Mouse (Mus musculus): ENCODE data around the gene Trpc5. TPM values are rescaled to one million over a fixed set of nuclear protein-coding genes. Genes with fewer than 3 reads are reported as not detected.

The Trpc5 gene
- polyA plus RNA-seq, 1 experiment from 2014 or later: 0.15 TPM

DNA sequence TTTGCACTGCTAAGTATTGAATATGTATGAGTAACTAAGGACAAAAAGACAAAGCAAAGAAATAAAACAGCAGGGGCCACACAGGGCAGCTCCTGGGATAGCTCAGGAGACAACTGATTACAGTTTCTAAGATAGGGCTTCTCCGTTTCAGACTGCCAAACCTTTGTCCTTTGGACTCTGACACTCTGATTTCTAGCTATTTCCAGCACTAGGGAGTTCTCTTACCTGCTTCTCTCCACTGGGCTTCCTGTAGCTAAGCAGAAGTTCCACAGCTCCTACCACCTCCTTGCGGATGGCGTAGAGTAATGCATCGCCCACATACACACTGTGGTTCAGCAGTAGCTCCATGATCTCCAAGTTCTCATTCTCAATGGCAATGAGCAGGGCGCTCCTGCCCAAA lies 164.7 kb downstream of the Trpc5 start:
- H3K4me3 ChIP-seq: no peak overlapping the region
- 73% methylated on average over 5 of the region's 5 CpGs for WGBS

DNA sequence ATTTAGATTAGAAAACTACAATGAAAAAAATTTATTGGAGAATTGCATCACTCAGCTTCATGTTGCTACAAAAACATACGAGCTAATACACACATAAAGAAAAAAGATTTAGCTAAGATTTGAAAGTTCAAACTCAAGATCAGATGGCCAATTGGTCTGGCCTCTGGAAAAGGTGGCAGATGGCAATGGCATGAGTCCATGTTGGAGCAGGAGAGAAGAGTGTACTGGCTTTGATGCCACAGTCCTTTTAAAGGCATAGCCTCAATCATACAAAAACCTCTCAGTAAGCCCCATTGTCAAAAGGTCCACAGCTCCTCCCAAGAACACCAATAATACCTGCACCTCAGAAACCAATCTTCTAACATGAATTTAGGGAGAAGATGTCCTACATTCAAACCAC lies 196.6 kb downstream of the Trpc5 start:
- Histone ChIP-seq H3K27me3 (replicated peaks) (no peaks in the 10 kb centered on the region), H3K4me3 (no peak overlapping the region), H3K36me3 (no peaks in the 10 kb centered on the region), H3K9ac (no peak overlapping the region), H3K27ac (replicated peaks) (no peak overlapping the region), H3K9me3 (no peaks in the 10 kb centered on the region), H3K4me1 (no peaks in the 10 kb centered on the region), H3K4me2 (no peak overlapping the region)
- whole genome bisulfite sequencing: 62% methylated on average over 1 of the region's 1 CpGs
- ATAC-seq (ENCODE audit: extremely low read depth, insufficient number of reproducible peaks, low FRiP score, low TSS enrichment): no peak

More for the DNA sequence above, 164.7 kb downstream of the Trpc5 start:
- H3K4me2 ChIP-seq: no peak overlapping the region
- H3K27ac ChIP-seq (replicated peaks): no peak overlapping the region
- H3K9me3 ChIP-seq: no peaks in the 10 kb centered on the region
- ATAC-seq (ENCODE audit: extremely low read depth, insufficient number of reproducible peaks, low FRiP score, low TSS enrichment): no peak
- H3K9ac ChIP-seq: no peak overlapping the region
- no peaks in the 10 kb centered on the region for H3K36me3 ChIP-seq
- no peaks in the 10 kb centered on the region for H3K4me1 ChIP-seq
- no peaks in the 10 kb centered on the region for H3K27me3 ChIP-seq (replicated peaks)

DNA sequence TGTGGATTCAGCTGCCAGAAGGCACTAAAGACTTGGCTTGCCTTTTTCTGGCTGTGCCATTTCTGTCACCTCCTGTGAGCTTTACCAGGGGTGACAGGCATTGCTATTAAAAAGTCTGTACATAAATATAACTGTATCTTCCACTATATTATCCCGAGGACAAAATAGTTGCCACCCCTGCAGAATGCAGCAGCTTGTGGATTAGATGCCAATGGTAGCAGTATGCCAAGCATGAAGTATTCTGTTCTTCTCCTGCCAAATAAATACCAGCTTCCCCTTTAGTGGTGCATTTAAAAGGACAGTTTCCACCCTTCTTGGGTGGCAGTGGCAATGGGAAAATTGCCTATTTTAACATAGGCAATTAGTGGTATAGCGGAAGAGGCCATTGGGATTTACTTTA lies 223.6 kb downstream of the Trpc5 start:
- Histone ChIP-seq H3K27me3 (replicated peaks) (no peaks in the 10 kb centered on the region), H3K36me3 (no peaks in the 10 kb centered on the region), H3K9ac (no peak overlapping the region), H3K4me1 (no peaks in the 10 kb centered on the region), H3K4me2 (no peak overlapping the region), H3K27ac (replicated peaks) (no peak overlapping the region), H3K9me3 (no peaks in the 10 kb centered on the region), H3K4me3 (no peak overlapping the region)
- 67% methylated on average over 2 of the region's 2 CpGs for WGBS
- ATAC-seq (ENCODE audit: extremely low read depth, insufficient number of reproducible peaks, low FRiP score, low TSS enrichment): no peak

DNA sequence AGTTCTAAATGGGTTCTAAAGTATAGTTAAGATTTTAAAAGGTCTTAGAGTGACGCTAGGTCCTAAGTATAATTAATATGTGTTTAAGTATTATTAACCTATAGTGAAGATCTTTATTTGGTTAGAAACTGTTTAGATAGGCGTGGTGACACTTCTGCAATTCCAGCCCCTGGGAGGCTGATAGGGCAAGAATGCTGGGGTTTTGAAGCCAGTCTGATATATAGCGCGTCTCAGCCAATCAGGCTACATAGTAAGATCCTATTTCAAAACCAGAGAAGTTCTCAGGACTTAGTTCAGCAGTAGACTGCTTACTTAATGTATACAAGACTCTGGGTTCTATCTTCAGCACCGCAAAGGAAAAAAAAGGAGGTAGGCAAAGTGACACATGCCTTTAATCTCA lies 231.7 kb downstream of the Trpc5 start, which contains the start of gene Trpc5os:
TSS of gene Trpc5os (plus strand) at position 301 of the 400 bp plus-strand sequence.
- ATAC-seq (ENCODE audit: extremely low read depth, insufficient number of reproducible peaks, low FRiP score, low TSS enrichment): no peak
- no peak within 1 kb of the TSS for H3K27ac ChIP-seq (replicated peaks)
- WGBS: 57% methylated on average over 5 of the region's 5 CpGs

DNA sequence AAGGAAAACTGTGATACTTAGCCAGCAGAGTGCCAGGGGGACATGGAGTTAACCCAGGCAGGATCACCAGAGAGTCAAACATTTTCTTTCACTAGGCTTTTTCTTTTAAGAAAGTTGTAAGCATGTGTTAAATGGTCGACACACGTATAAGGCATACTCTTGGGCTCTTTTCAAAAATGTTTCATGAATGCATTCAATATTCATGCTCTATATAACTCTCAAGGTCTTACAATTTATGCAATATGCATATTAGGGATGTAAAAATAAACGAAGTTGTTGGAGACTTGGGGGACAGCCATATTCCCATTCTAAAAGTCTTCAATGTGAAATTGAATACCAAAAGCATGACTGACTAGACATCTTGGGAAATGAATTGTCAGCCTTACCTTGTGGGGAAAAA lies 264.1 kb downstream of the Trpc5 start:
- Histone ChIP-seq H3K27ac (replicated peaks) (no peak overlapping the region), H3K36me3 (no peaks in the 10 kb centered on the region), H3K4me3 (no peak overlapping the region), H3K9ac (no peak overlapping the region), H3K4me2 (no peak overlapping the region), H3K9me3 (no peaks in the 10 kb centered on the region), H3K27me3 (replicated peaks) (no peaks in the 10 kb centered on the region), H3K4me1 (no peaks in the 10 kb centered on the region)
- 66% methylated on average over 3 of the region's 3 CpGs for WGBS
- ATAC-seq (ENCODE audit: extremely low read depth, insufficient number of reproducible peaks, low FRiP score, low TSS enrichment): no peak

More for the DNA sequence above, 231.7 kb downstream of the Trpc5 start, which contains the start of gene Trpc5os:
- no peaks in the 10 kb centered on the region for H3K9me3 ChIP-seq
- H3K4me1 ChIP-seq: no peaks in the 10 kb centered on the region
- no peak within 1 kb of the TSS for H3K4me3 ChIP-seq
- no peaks in the 10 kb centered on the region for H3K27me3 ChIP-seq (replicated peaks)
- no peak within 1 kb of the TSS for H3K9ac ChIP-seq
- H3K4me2 ChIP-seq: no peak within 1 kb of the TSS
- H3K36me3 ChIP-seq: no peaks in the 10 kb centered on the region

DNA sequence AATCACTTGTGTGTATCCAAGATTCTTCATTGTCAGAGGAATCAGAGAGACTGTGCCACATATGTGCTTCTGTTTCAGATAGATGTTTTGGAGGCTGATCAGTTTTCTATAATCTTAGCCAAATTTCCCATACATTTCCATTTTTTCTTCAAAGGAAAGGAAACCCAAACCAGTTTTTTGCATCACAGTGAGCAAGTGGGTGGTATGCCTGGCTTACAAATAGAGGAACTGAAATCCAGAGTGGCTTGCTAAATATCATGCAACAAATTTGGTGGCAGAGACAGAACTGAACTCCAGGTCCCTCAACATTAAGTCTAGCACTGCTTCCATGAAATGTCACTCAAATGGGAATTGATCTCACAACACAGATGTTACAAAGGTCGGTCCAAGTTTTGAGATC lies 266.9 kb downstream of the Trpc5 start:
- H3K4me2 ChIP-seq: no peak overlapping the region
- no peak overlapping the region for H3K27ac ChIP-seq (replicated peaks)
- ATAC-seq (ENCODE audit: extremely low read depth, insufficient number of reproducible peaks, low FRiP score, low TSS enrichment): no peak
- H3K4me1 ChIP-seq: no peaks in the 10 kb centered on the region
- H3K27me3 ChIP-seq (replicated peaks): no peaks in the 10 kb centered on the region
- H3K4me3 ChIP-seq: no peak overlapping the region
- no peak overlapping the region for H3K9ac ChIP-seq
- no peaks in the 10 kb centered on the region for H3K9me3 ChIP-seq
- H3K36me3 ChIP-seq: no peaks in the 10 kb centered on the region
- 74% methylated on average over 1 of the region's 1 CpGs for WGBS

DNA sequence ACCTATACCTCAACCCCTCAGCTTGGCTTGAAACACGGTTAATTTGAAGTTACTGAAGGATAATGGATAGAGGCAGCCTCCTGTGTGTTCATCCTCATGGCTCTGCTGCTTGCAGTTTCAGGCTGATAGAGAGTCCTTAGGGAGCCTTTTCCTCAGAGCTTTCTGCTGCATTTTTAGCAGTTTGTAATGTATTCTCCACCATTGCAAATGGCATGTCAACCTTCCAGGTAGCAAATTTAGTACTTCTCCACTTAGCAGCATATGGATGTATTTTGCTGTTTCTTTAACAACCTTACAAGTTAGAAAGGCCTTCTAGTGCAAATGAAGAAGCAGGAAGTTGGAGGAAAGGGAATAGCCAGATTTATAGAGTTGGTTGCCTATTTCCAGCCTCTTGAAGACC lies 267.7 kb downstream of the Trpc5 start:
- Histone ChIP-seq H3K4me2 (no peak overlapping the region), H3K9ac (no peak overlapping the region), H3K36me3 (no peaks in the 10 kb centered on the region), H3K4me3 (no peak overlapping the region), H3K9me3 (no peaks in the 10 kb centered on the region), H3K4me1 (no peaks in the 10 kb centered on the region), H3K27me3 (replicated peaks) (no peaks in the 10 kb centered on the region), H3K27ac (replicated peaks) (no peak overlapping the region)
- WGBS: 67% methylated on average over 1 of the region's 1 CpGs
- ATAC-seq (ENCODE audit: extremely low read depth, insufficient number of reproducible peaks, low FRiP score, low TSS enrichment): no peak

DNA sequence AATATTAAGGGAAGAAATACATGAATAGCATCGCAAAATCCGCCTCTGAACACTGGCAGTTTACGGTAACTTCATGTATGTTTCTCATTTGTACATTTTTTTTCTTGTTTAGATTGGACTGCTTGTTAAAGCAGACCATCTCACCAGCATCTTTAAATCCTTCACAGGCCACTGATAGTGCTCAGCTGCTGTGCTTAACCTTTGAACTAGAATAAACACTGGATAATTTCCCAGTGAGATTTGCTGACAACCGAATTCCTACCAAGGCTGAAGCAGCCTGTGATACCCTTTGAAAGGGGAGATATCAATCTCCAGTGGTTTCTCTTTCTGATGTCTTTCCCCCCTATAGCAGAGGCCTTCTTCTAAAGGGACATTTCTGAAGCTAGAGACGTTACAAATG lies 279.9 kb downstream of the Trpc5 start:
- H3K27ac ChIP-seq (replicated peaks): no peak overlapping the region
- no peak overlapping the region for H3K4me3 ChIP-seq
- no peak for ATAC-seq (ENCODE audit: extremely low read depth, insufficient number of reproducible peaks, low FRiP score, low TSS enrichment)
- no peaks in the 10 kb centered on the region for H3K9me3 ChIP-seq
- H3K36me3 ChIP-seq: no peaks in the 10 kb centered on the region
- no peak overlapping the region for H3K9ac ChIP-seq
- WGBS: 66% methylated on average over 5 of the region's 5 CpGs
- no peaks in the 10 kb centered on the region for H3K27me3 ChIP-seq (replicated peaks)
- H3K4me1 ChIP-seq: no peaks in the 10 kb centered on the region
- no peak overlapping the region for H3K4me2 ChIP-seq

DNA sequence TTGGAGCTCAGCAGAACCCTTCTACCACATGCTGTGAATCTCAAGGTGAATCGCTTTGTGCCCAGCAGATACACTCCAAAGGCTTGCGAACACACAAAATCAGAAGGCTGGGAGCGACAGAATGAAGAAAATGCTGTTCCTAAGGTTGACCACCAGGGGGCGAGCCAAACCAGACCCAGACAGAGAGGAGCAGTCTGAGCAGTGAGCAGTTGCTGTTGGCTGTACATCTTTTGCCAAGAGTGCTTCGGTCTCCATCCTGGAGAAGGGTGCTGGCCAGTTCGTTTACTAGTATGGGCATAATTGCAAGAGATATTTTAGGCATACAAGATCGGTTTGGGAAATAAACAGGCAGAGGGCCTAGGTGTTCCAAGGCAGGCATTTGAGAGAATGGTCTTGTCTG lies 284.5 kb downstream of the Trpc5 start:
- Histone ChIP-seq H3K4me2 (no peak overlapping the region), H3K27me3 (replicated peaks) (no peaks in the 10 kb centered on the region), H3K36me3 (no peaks in the 10 kb centered on the region), H3K27ac (replicated peaks) (no peak overlapping the region), H3K9ac (no peak overlapping the region), H3K4me1 (no peaks in the 10 kb centered on the region), H3K9me3 (no peaks in the 10 kb centered on the region), H3K4me3 (no peak overlapping the region)
- WGBS: 26% methylated on average over 7 of the region's 7 CpGs
- ATAC-seq (ENCODE audit: extremely low read depth, insufficient number of reproducible peaks, low FRiP score, low TSS enrichment): no peak

DNA sequence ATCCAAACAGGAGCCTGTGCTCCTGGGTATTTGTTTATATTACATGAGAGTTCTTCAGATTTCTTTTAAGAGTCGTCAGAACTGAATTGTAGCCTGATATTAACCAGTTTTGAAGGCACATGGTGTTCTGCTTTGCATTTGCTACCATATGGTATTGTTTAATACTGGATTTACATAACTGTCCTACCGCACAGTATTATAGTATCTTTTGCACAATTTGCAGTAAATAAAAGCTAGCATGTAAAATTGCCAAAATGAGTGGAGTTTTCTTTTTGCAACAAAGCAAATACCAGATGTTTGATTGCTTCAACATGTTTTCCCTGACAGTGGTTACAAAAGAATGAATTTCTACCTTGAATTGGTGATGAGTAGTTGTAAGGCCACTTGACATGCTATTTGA lies 313.8 kb downstream of the Trpc5 start:
- H3K36me3 ChIP-seq: peaks cover 15% of the 10 kb centered on the region
- H3K27ac ChIP-seq (replicated peaks): no peak overlapping the region
- no peak for ATAC-seq (ENCODE audit: extremely low read depth, insufficient number of reproducible peaks, low FRiP score, low TSS enrichment)
- no peaks in the 10 kb centered on the region for H3K9me3 ChIP-seq
- no peak overlapping the region for H3K4me2 ChIP-seq
- no peaks in the 10 kb centered on the region for H3K27me3 ChIP-seq (replicated peaks)
- H3K9ac ChIP-seq: no peak overlapping the region
- 68% methylated on average over 2 of the region's 2 CpGs for WGBS
- H3K4me3 ChIP-seq: no peak overlapping the region
- no peaks in the 10 kb centered on the region for H3K4me1 ChIP-seq

DNA sequence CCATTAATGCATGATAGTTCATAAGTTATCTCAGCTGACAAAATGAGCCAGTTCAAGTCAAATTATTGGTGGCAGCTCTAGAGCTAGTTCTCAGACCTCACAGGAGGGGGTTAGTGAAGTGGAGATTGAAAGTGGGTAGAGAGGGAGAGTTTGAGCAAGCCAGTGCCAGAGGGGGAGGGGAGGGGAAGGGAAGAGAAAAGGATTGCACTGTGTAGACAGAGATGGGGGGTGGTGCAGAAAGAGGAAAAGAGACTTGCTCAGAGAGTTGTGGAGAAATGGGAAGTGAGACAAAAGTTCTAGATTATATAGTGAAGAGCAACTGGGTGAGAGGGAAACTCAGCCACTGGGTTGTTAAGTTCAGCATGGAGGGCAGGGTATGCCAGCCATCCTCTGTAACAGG lies 349.6 kb downstream of the Trpc5 start:
- H3K4me1 ChIP-seq: no peaks in the 10 kb centered on the region
- H3K9me3 ChIP-seq: no peaks in the 10 kb centered on the region
- no peaks in the 10 kb centered on the region for H3K27me3 ChIP-seq (replicated peaks)
- no peak overlapping the region for H3K4me3 ChIP-seq
- H3K9ac ChIP-seq: no peak overlapping the region
- H3K36me3 ChIP-seq: no peaks in the 10 kb centered on the region
- no peak for ATAC-seq (ENCODE audit: extremely low read depth, insufficient number of reproducible peaks, low FRiP score, low TSS enrichment)
- H3K27ac ChIP-seq (replicated peaks): no peak overlapping the region
- H3K4me2 ChIP-seq: no peak overlapping the region

DNA sequence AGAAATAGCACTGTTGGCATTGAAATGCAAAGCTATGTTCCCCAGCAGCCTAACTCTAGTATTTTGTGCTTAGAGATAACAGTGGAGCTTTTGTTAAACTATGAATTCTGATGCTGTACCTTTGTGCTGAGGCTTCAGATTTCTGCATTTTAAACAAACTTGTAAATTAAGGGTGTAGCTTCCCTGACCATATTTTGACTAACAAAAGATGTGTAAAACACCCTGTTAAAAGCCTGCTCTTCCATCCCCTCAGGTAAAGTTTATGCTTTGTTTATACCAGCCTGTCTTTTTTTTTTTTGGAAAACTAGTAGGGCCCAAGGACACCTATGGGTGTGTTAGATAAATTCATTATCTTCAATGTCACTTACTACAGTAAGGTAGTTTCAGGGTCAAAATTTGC lies 350.0 kb downstream of the Trpc5 start:
- no peak for ATAC-seq (ENCODE audit: extremely low read depth, insufficient number of reproducible peaks, low FRiP score, low TSS enrichment)
- Histone ChIP-seq H3K9me3 (no peaks in the 10 kb centered on the region), H3K4me1 (no peaks in the 10 kb centered on the region), H3K36me3 (no peaks in the 10 kb centered on the region), H3K4me3 (no peak overlapping the region), H3K27ac (replicated peaks) (no peak overlapping the region), H3K4me2 (no peak overlapping the region), H3K27me3 (replicated peaks) (no peaks in the 10 kb centered on the region), H3K9ac (no peak overlapping the region)
